Mouse (Mus musculus): ENCODE results near the gene Gm4707. TPM values are rescaled to one million over a fixed set of nuclear protein-coding genes. Genes with fewer than 3 reads are reported as not detected.
A peak's percentile ranks its signal among the peaks of the same experiment; 100 is the strongest.

The Gm4707 gene
- 2.6 and 4.9 TPM in 2 replicates for polyA plus RNA-seq (2015; fragmentation: Nextera tagmentation; extraction: Ambion mirVana)

DNA sequence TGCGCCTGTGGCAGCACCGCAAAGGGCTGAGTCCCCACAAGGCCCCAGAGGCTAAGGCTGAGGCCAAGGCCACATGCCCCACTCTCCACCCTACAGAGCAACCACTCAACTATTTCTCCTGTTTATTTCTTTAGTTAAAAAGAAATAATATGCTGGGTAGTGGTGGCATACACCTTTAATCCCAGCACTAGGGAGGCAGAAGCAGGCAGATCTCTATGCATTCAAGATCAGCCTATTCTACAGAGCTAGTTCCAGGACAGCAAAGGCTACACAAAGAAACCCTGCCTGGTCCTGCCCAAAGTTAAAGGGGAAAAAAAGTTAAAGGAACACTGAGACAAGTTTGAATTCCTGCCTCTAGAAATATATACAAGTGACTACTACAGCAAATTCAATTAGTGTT lies at the start of gene Gm4707:
Gene Gm4707, minus strand, starts transcription at position 101 of the 400 bp plus-strand sequence.
- peaks cover 20% of the 10 kb centered on the region for H3K36me3 ChIP-seq (ENCODE audit: control insufficient read depth, insufficient read depth)
- H3K4me1 ChIP-seq (ENCODE audit: control insufficient read depth, insufficient read depth, low read length): no peaks in the 10 kb centered on the region
- no peak within 1 kb of the TSS for H3K4me3 ChIP-seq (ENCODE audit: low read length)
- no peak for ATAC-seq (replicated peaks; ENCODE audit: extremely low read depth, insufficient read depth, low FRiP score)
- no peak within 1 kb of the TSS for H3K4me2 ChIP-seq (ENCODE audit: low read depth, low read length)
- WGBS: 98% methylated on average over 2 of the region's 2 CpGs
- no peaks in the 10 kb centered on the region for H3K9me3 ChIP-seq (replicated peaks; ENCODE audit: control insufficient read depth, low read length)
- no peak within 1 kb of the TSS for H3K9ac ChIP-seq (ENCODE audit: low read length)
- H3K27ac ChIP-seq (ENCODE audit: low read length): no peak within 1 kb of the TSS
- no peaks in the 10 kb centered on the region for H3K27me3 ChIP-seq (ENCODE audit: control insufficient read depth, insufficient read depth, low read length)

- H3K27ac ChIP-seq (ENCODE audit: low read length): no peak overlapping the region
- no peaks in the 10 kb centered on the region for H3K4me1 ChIP-seq (ENCODE audit: control insufficient read depth, insufficient read depth, low read length)
- no peak overlapping the region for H3K9ac ChIP-seq (ENCODE audit: low read length)
- no peaks in the 10 kb centered on the region for H3K27me3 ChIP-seq (ENCODE audit: control insufficient read depth, insufficient read depth, low read length)
- H3K9me3 ChIP-seq (replicated peaks; ENCODE audit: control insufficient read depth, low read length): no peaks in the 10 kb centered on the region
- no peak overlapping the region for H3K4me2 ChIP-seq (ENCODE audit: low read depth, low read length)
- H3K36me3 ChIP-seq (ENCODE audit: control insufficient read depth, insufficient read depth): peaks cover 22% of the 10 kb centered on the region
- ATAC-seq (replicated peaks; ENCODE audit: extremely low read depth, insufficient read depth, low FRiP score): no peak
- H3K4me3 ChIP-seq (ENCODE audit: low read length): no peak overlapping the region
- 87% methylated on average over 8 of the region's 8 CpGs for WGBS
These were observed 47.1 kb upstream of the Gm4707 start for GRCm38 (mm10) chr17:71506832-71507231.

- ATAC-seq (replicated peaks; ENCODE audit: extremely low read depth, insufficient read depth, low FRiP score): no peak
These were observed 36.1 kb upstream of the Gm4707 start for GRCm38 (mm10) chr17:71495784-71496183.

DNA sequence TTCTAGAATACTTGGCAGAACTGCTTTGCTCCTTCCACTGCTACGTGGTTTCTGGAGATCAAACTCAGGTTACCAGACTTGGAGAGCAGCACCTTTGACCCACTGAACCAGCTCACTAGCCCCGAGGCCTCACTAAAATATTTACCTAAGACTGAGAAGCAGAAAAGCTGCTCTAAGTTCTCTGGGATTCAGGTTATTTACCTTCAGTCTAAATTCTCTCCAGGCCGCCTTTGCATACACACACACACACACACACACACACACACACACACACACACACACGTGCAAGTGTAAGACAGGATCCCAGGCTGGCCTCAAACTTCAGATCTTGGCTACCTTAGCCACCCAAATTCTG lies 31.6 kb upstream of the Gm4707 start:
- H3K4me1 ChIP-seq (ENCODE audit: control insufficient read depth, insufficient read depth, low read length): no peaks in the 10 kb centered on the region
- no peaks in the 10 kb centered on the region for H3K9me3 ChIP-seq (replicated peaks; ENCODE audit: control insufficient read depth, low read length)
- no peak overlapping the region for H3K27ac ChIP-seq (ENCODE audit: low read length)
- H3K36me3 ChIP-seq (ENCODE audit: control insufficient read depth, insufficient read depth): peaks cover 12% of the 10 kb centered on the region
- no peak overlapping the region for H3K4me2 ChIP-seq (ENCODE audit: low read depth, low read length)
- no peak overlapping the region for H3K9ac ChIP-seq (ENCODE audit: low read length)
- WGBS: 71% methylated on average over 4 of the region's 4 CpGs
- H3K27me3 ChIP-seq (ENCODE audit: control insufficient read depth, insufficient read depth, low read length): no peaks in the 10 kb centered on the region
- H3K4me3 ChIP-seq (ENCODE audit: low read length): no peak overlapping the region
- ATAC-seq (replicated peaks; ENCODE audit: extremely low read depth, insufficient read depth, low FRiP score): no peak

More at GRCm38 (mm10) chr17:71495784-71496183, 36.1 kb upstream of the Gm4707 start:
- Histone ChIP-seq H3K4me1 (ENCODE audit: control insufficient read depth, insufficient read depth, low read length) (no peaks in the 10 kb centered on the region), H3K9me3 (replicated peaks; ENCODE audit: control insufficient read depth, low read length) (no peaks in the 10 kb centered on the region), H3K36me3 (ENCODE audit: control insufficient read depth, insufficient read depth) (peaks cover 39% of the 10 kb centered on the region), H3K9ac (ENCODE audit: low read length) (no peak overlapping the region), H3K27ac (ENCODE audit: low read length) (no peak overlapping the region), H3K4me3 (ENCODE audit: low read length) (no peak overlapping the region), H3K4me2 (ENCODE audit: low read depth, low read length) (no peak overlapping the region), H3K27me3 (ENCODE audit: control insufficient read depth, insufficient read depth, low read length) (no peaks in the 10 kb centered on the region)
- 83% methylated on average over 4 of the region's 4 CpGs for WGBS

DNA sequence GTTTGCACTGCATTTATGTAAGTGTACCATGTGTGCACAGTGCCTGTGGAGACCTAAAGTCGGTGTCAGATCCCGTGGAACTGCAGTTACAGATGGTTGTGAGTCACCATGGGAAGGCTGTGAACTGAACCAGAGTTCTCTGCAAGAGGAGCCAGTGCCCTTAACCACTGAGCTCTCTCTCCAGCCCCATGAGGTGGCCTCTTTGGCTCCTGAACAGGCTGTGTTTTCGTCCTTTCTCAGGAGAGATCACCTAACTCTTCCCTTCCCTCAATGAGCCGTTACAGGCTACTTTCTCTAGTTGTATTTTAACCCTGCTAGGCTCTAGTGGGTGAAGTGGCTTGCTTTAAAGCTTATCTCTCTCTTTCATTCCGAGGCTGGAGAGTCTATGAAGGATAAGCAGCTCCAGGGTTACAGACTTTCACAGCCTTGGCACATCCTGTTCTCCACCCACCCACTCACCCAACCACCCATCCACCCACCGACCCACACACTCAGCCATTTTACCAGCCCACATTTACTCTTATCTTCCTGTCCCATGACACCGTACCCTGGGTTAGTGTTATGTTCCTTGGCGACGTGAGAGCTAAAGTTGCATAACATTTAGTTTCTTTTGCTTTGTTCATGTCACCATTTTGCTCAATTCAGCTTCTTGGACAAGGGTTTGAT lies 31.1 kb upstream of the Gm4707 start:
- Histone ChIP-seq H3K9ac (ENCODE audit: low read length) (no peak overlapping the region), H3K9me3 (replicated peaks; ENCODE audit: control insufficient read depth, low read length) (no peaks in the 10 kb centered on the region), H3K4me2 (ENCODE audit: low read depth, low read length) (no peak overlapping the region), H3K27me3 (ENCODE audit: control insufficient read depth, insufficient read depth, low read length) (no peaks in the 10 kb centered on the region), H3K4me1 (ENCODE audit: control insufficient read depth, insufficient read depth, low read length) (no peaks in the 10 kb centered on the region), H3K36me3 (ENCODE audit: control insufficient read depth, insufficient read depth) (peaks cover 10% of the 10 kb centered on the region), H3K4me3 (ENCODE audit: low read length) (no peak overlapping the region), H3K27ac (ENCODE audit: low read length) (no peak overlapping the region)
- ATAC-seq (replicated peaks; ENCODE audit: extremely low read depth, insufficient read depth, low FRiP score): no peak
- 51% methylated on average over 9 of the region's 9 CpGs for WGBS

DNA sequence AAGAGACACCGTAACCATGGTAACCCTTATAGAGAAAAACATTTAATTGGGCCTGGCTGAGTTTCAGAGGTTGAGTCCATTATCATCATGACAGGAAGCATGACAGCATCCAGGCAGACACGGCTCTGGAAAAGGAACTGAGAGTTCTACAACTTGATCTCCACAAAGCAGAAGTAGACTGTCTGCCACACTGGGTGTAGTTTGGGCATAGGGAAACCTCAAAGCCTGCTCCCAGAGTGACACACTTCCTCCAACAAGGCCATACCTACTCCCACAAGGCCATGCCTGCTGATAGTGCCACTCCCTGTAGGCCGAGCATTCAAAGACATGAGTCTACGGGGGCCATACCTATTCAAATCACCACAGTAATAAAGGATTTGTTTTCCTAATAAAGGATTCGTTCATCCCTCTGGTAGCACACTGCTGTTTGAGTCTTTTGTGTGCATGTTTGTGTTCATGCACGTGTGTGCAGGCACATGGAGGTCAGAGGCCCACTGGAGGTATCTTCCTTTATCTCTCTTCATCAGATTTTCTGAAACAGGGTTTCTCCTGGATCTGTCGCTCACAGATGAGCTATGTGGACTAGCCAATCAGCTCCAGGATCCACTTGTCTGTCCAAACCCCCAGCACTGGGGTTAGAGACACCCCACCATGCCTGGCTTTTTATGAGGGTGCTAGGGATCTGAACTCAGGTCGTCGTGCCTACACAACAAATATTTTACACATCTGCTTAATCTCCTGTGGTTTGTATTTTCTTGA lies 30.2 kb upstream of the Gm4707 start:
- Histone ChIP-seq H3K36me3 (ENCODE audit: control insufficient read depth, insufficient read depth) (peaks cover 3% of the 10 kb centered on the region; the same call in 1 of the 2 replicates), H3K9ac (ENCODE audit: low read length) (no peak overlapping the region), H3K4me2 (ENCODE audit: low read depth, low read length) (no peak overlapping the region), H3K4me1 (ENCODE audit: control insufficient read depth, insufficient read depth, low read length) (no peaks in the 10 kb centered on the region), H3K9me3 (replicated peaks; ENCODE audit: control insufficient read depth, low read length) (no peaks in the 10 kb centered on the region), H3K4me3 (ENCODE audit: low read length) (no peak overlapping the region), H3K27ac (ENCODE audit: low read length) (no peak overlapping the region), H3K27me3 (ENCODE audit: control insufficient read depth, insufficient read depth, low read length) (no peaks in the 10 kb centered on the region)
- 83% methylated on average over 9 of the region's 9 CpGs for whole genome bisulfite sequencing
- no peak for ATAC-seq (replicated peaks; ENCODE audit: extremely low read depth, insufficient read depth, low FRiP score)

- no peaks in the 10 kb centered on the region for H3K27me3 ChIP-seq (ENCODE audit: control insufficient read depth, insufficient read depth, low read length)
- H3K4me2 ChIP-seq (ENCODE audit: low read depth, low read length): peak overlapping the region; percentile 53
- no peaks in the 10 kb centered on the region for H3K4me1 ChIP-seq (ENCODE audit: control insufficient read depth, insufficient read depth, low read length)
- peak overlapping the region; percentile 48 for H3K9ac ChIP-seq (ENCODE audit: low read length)
- 0 out of 2 replicates have a peak, but pooled peaks have one; percentile 58 for ATAC-seq (replicated peaks; ENCODE audit: extremely low read depth, insufficient read depth, low FRiP score)
- H3K4me3 ChIP-seq (ENCODE audit: low read length): peak overlapping the region; percentile 30
- no peaks in the 10 kb centered on the region for H3K9me3 ChIP-seq (replicated peaks; ENCODE audit: control insufficient read depth, low read length)
- no peaks in the 10 kb centered on the region for H3K36me3 ChIP-seq (ENCODE audit: control insufficient read depth, insufficient read depth)
- H3K27ac ChIP-seq (ENCODE audit: low read length): peak overlapping the region; percentile 40
- 26% methylated on average over 8 of the region's 8 CpGs for WGBS
These were observed 26.6 kb upstream of the Gm4707 start for GRCm38 (mm10) chr17:71486231-71486851.

DNA sequence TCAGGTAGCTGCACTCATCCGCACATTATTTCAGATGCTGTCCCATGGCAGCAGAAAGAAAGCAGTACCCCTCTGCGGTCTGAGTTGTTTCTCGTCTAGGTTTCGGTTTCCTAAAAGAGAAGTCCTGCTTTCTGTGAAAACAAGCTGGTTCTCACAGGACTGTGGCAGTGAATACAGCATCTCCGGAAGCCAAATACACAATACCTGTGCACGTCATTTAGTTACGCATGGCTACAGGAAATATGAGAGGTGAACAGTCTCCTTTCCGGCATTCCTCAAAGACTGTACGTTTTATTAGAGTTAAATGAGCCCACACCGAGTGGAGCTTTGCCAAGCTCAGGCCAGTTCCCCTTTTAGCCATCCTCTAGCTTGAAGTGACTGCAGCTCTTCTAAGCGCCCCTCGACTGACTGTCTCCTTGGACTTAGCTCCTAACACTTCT lies 26.1 kb upstream of the Gm4707 start:
- peak; percentile 41; the same call in 1 of the 2 replicates for ATAC-seq (replicated peaks; ENCODE audit: extremely low read depth, insufficient read depth, low FRiP score)
- no peaks in the 10 kb centered on the region for H3K9me3 ChIP-seq (replicated peaks; ENCODE audit: control insufficient read depth, low read length)
- no peaks in the 10 kb centered on the region for H3K27me3 ChIP-seq (ENCODE audit: control insufficient read depth, insufficient read depth, low read length)
- H3K4me1 ChIP-seq (ENCODE audit: control insufficient read depth, insufficient read depth, low read length): no peaks in the 10 kb centered on the region
- WGBS: 49% methylated on average over 12 of the region's 12 CpGs
- peak overlapping the region; percentile 40 for H3K27ac ChIP-seq (ENCODE audit: low read length)
- H3K9ac ChIP-seq (ENCODE audit: low read length): peak overlapping the region; percentile 48
- H3K4me3 ChIP-seq (ENCODE audit: low read length): peak overlapping the region; percentile 30
- peak overlapping the region; percentile 53 for H3K4me2 ChIP-seq (ENCODE audit: low read depth, low read length)
- H3K36me3 ChIP-seq (ENCODE audit: control insufficient read depth, insufficient read depth): no peaks in the 10 kb centered on the region

- H3K36me3 ChIP-seq (ENCODE audit: control insufficient read depth, insufficient read depth): no peaks in the 10 kb centered on the region
- H3K27ac ChIP-seq (ENCODE audit: low read length): no peak overlapping the region
- no peak overlapping the region for H3K4me3 ChIP-seq (ENCODE audit: low read length)
- no peaks in the 10 kb centered on the region for H3K27me3 ChIP-seq (ENCODE audit: control insufficient read depth, insufficient read depth, low read length)
- no peak for ATAC-seq (replicated peaks; ENCODE audit: extremely low read depth, insufficient read depth, low FRiP score)
- no peak overlapping the region for H3K9ac ChIP-seq (ENCODE audit: low read length)
- WGBS: 90% methylated on average over 5 of the region's 5 CpGs
- no peak overlapping the region for H3K4me2 ChIP-seq (ENCODE audit: low read depth, low read length)
- H3K9me3 ChIP-seq (replicated peaks; ENCODE audit: control insufficient read depth, low read length): no peaks in the 10 kb centered on the region
- H3K4me1 ChIP-seq (ENCODE audit: control insufficient read depth, insufficient read depth, low read length): no peaks in the 10 kb centered on the region
These were observed 25.0 kb upstream of the Gm4707 start for GRCm38 (mm10) chr17:71484711-71485110.
